Mouse (Mus musculus) liver, postnatal 0 days (tissue): ENCODE measurements around the gene Slco3a1.

ENCODE experiments used
- CTCF ChIP-seq: sonication (generic); IDR thresholded peaks from 2 replicates; pipeline ENCODE4 v1.5.1; 2016; ENCODE audit warnings: antibody characterized with exemption, low read depth
- EP300 ChIP-seq: IDR thresholded peaks from 2 replicates; pipeline ENCODE4 v1.6.1; 2016; ENCODE audit warnings: antibody characterized with exemption, low read depth, mild to moderate bottlenecking

GRCm38 (mm10) chr7:74549686-74550085, 4.9 kb downstream of the Slco3a1 start:
- TF ChIP-seq CTCF (no peak), EP300 (no peak)
